Mouse (Mus musculus): ENCODE results near the gene Wnk2.
A peak's percentile ranks its signal among the peaks of the same experiment; 100 is the strongest.

Wnk2 gene

GRCm38 (mm10) chr13:49175509-49175908 is 27.7 kb upstream of the Wnk2 start:
- DNase-seq, result no peak

GRCm38 (mm10) chr13:49172971-49173596 is 25.3 kb upstream of the Wnk2 start:
- DNase-seq, result peak; percentile 81 to 86

- DNase-seq, result no peak
Observed at GRCm38 (mm10) chr13:49172335-49172734, 24.5 kb upstream of the Wnk2 start.

- no peak for DNase-seq
Observed at GRCm38 (mm10) chr13:49171729-49172128, 23.9 kb upstream of the Wnk2 start.

GRCm38 (mm10) chr13:49170623-49171022 is 22.8 kb upstream of the Wnk2 start:
- DNase-seq, result no peak

GRCm38 (mm10) chr13:49169448-49170207 is 21.8 kb upstream of the Wnk2 start:
- DNase-seq, result peak; percentile 83 to 88

GRCm38 (mm10) chr13:49167081-49167480 is 19.3 kb upstream of the Wnk2 start:
- no peak for DNase-seq

GRCm38 (mm10) chr13:49163645-49164044 is 15.8 kb upstream of the Wnk2 start:
- DNase-seq, result no peak

- no peak for DNase-seq
Observed at GRCm38 (mm10) chr13:49162722-49163121, 14.9 kb upstream of the Wnk2 start.

- no peak for DNase-seq
Observed at GRCm38 (mm10) chr13:49161236-49161635, 13.4 kb upstream of the Wnk2 start.

GRCm38 (mm10) chr13:49158040-49158713 is 10.4 kb upstream of the Wnk2 start:
- DNase-seq, result peak; percentile 46 to 65

GRCm38 (mm10) chr13:49156645-49157044 is 8.8 kb upstream of the Wnk2 start:
- DNase-seq, result no peak

GRCm38 (mm10) chr13:49154621-49155020 is 6.8 kb upstream of the Wnk2 start:
- DNase-seq, result no peak

- DNase-seq, result no peak
Observed at GRCm38 (mm10) chr13:49154028-49154427, 6.2 kb upstream of the Wnk2 start.

GRCm38 (mm10) chr13:49148687-49149086 is 873 bp upstream of the Wnk2 start:
- no peak for DNase-seq

GRCm38 (mm10) chr13:49147007-49147857 is 582 bp downstream of the Wnk2 start:
- no peak for DNase-seq

- DNase-seq, result no peak
Observed at GRCm38 (mm10) chr13:49146698-49147006, 1.2 kb downstream of the Wnk2 start.

- DNase-seq, result no peak
Observed at GRCm38 (mm10) chr13:49146040-49146697, 1.6 kb downstream of the Wnk2 start.

GRCm38 (mm10) chr13:49145396-49145795 is 2.4 kb downstream of the Wnk2 start:
- DNase-seq, result no peak

GRCm38 (mm10) chr13:49144451-49144850 is 3.4 kb downstream of the Wnk2 start:
- DNase-seq, result no peak

- DNase-seq, result no peak
Observed at GRCm38 (mm10) chr13:49143323-49143722, 4.5 kb downstream of the Wnk2 start.

GRCm38 (mm10) chr13:49142396-49142795 is 5.4 kb downstream of the Wnk2 start:
- no peak for DNase-seq

- DNase-seq, result peak; percentile 18 to 39
Observed at GRCm38 (mm10) chr13:49140567-49140966, 7.2 kb downstream of the Wnk2 start.

All from lung, adult 18-20 months (tissue).